Mouse (Mus musculus) cerebellum, adult 9-11 months (tissue): ENCODE data around the gene Mrps24.
A peak's percentile ranks its signal among the peaks of the same experiment; 100 is the strongest.

Source experiments
- DNase-seq: peaks from one replicate; pipeline ENCODE4 v3.0.0; 2022

Gene Mrps24

DNA sequence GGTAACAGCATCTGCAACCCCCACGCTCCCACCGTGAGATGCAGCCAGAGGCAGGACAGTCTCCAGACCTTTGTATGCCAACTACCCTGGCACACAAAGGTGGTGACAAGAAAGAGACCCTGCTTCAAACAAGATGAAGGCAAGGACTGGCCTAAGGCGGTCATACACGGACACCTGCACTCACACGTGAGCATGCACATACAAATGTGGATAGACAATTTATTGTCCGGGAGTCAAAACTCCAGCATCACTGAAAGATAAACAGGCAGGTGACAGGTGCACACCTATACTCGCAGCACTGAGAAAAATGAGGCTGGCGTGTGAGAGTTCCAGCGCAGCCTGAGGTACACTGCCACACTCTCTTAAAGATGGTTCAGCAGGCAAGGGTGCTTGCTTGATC, 9.5 kb downstream of the Mrps24 start:
- no peak for DNase-seq

DNA sequence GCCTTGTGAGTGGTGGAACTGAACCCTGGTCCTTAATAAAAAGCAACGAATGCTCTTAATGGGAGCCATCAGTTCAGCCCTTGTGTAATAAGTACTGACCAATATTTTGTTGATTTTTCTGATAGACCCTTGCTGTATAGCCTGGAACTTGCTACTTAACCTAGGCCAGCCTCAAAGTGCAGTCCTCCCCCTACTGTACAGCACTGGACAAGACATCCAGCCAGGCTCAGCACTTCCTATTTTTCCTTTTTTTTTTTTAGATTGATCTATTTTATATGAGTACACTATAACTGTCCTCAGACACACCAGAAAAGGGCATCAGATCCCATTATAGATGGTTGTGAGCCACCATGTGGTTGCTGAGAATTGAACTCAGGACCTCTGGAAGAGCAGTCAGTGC, 12.1 kb downstream of the Mrps24 start:
- DNase-seq: no peak

GRCm38 (mm10) chr11:5702957-5703332, 12.5 kb downstream of the Mrps24 start:
- DNase-seq: no peak

- DNase-seq: no peak
Observed at GRCm38 (mm10) chr11:5702271-5702956, 13.1 kb downstream of the Mrps24 start.

GRCm38 (mm10) chr11:5701821-5702220, 13.7 kb downstream of the Mrps24 start:
- DNase-seq: no peak

GRCm38 (mm10) chr11:5701300-5701699, 14.2 kb downstream of the Mrps24 start:
- DNase-seq: no peak

- DNase-seq: no peak
Observed at GRCm38 (mm10) chr11:5700808-5701207, 14.7 kb downstream of the Mrps24 start.

DNA sequence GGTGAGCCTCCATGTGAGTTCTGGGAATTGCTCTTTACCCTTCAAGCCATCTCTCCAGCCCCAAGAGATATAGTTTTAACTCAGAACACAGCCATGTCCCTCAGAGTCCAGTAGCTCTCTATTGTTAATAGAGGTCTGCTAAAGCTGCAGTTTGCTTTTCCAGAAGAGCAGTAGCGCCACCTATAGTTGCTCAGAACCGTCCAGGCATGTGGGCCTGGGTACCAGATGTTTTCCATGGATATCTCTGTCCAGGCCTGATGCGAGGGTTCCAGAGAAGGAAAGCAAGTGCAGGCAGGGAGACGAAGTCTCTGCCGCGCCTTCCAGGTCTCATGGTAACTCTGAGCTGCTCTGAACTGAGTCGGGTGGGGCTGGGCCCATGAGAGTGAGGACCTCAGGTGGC, 23.7 kb downstream of the Mrps24 start:
- DNase-seq: peak; percentile 13

DNA sequence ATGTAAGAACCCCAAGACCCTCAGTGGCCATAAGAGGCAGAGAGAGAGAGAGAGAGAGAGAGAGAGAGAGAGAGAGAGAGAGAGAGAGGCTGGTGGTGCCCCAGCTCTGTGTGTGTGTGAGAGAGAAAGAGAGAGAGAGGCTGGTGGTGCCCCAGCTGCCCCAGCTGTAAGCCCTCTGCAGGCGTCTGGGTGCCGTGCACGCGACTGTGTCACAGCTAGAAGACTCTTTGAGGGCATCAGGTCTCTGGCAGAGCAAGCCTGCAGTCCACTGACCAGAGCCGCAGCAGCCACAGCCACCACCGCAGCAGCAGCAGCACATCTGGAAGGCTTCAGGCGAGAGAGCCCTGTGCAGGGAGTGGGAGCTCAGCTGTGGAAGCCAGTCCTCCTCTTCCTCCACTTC, 31.2 kb downstream of the Mrps24 start:
- no peak for DNase-seq

GRCm38 (mm10) chr11:5682541-5682940, 32.9 kb downstream of the Mrps24 start:
- DNase-seq: no peak
